Mouse (Mus musculus) olfactory bulb, adult 2 months (tissue): ENCODE data around the gene Nox3.

Experiments
- CTCF ChIP-seq: fragments of 200-500 bp; IDR thresholded peaks from 2 replicates; pipeline ENCODE4 v1.5.1; 2012; ENCODE audit warnings: low read depth, mild to moderate bottlenecking, low read length, moderate library complexity; ENCODE audit not compliant: insufficient read depth
- POLR2A ChIP-seq: fragments of 200-500 bp; IDR thresholded peaks from 2 replicates; pipeline ENCODE4 v1.6.1; 2012; ENCODE audit warnings: mild to moderate bottlenecking, low read depth, low read length, moderate library complexity; ENCODE audit not compliant: insufficient read depth

GRCm38 (mm10) chr17:3597866-3598265 is 98.2 kb downstream of the Nox3 start:
- TF ChIP-seq CTCF (no peak), POLR2A (no peak)
